Mouse (Mus musculus) kidney, adult 2 months (tissue): ENCODE data around the gene Elmod3.

Experiments used
- CTCF ChIP-seq: fragments of 200-500 bp; conservative IDR thresholded peaks from 2 replicates; pipeline ENCODE4 v1.5.1; 2011; ENCODE audit warnings: low read depth, mild to moderate bottlenecking, control low read depth, low read length, moderate library complexity, mixed read lengths; ENCODE audit not compliant: insufficient read depth, insufficient read length
- POLR2A ChIP-seq: fragments of 200-500 bp; IDR thresholded peaks from one replicate; pipeline ENCODE4 v1.6.1; 2011; ENCODE audit warnings: low read depth, low read length, control low read depth

GRCm38 (mm10) chr6:72610261-72610660 is 12.0 kb upstream of the Elmod3 start:
- no peak for TF ChIP-seq CTCF
- no peak for TF ChIP-seq POLR2A
